Mouse (Mus musculus) left cerebral cortex, postnatal 25 days (tissue): ENCODE data around the gene Tekt1. TPM values are rescaled to one million over a fixed set of nuclear protein-coding genes. Genes with fewer than 3 reads are reported as not detected.
A peak's percentile ranks its signal among the peaks of the same experiment; 100 is the strongest.
"Not testable (repeated sequence)": the region's sequence is repeated elsewhere in the genome, so short reads cannot be mapped to it uniquely, and the experiment has no call there.

ENCODE experiments used
- DNase-seq, 2 experiments: peaks; one replicate each; pipeline ENCODE4 v3.0.0; 2022; ENCODE audit warnings: low spot score in 2 of 2, mixed read lengths in 1 of 2
- intact Hi-C: fragments of 180-260 bp; cut with DNase I; formaldehyde crosslinking; loops from one replicate; pipeline ENCODE4 v1.15.1; 2025
- total RNA-seq, 2 experiments: library from RNA; stranded (reverse); gene quantifications; 2 replicates each; pipeline ENCODE4 v1.2.3; 2021

Gene Tekt1
- total RNA-seq, 2 experiments from 2014 or later = 2.1 to 2.6 TPM

DNA sequence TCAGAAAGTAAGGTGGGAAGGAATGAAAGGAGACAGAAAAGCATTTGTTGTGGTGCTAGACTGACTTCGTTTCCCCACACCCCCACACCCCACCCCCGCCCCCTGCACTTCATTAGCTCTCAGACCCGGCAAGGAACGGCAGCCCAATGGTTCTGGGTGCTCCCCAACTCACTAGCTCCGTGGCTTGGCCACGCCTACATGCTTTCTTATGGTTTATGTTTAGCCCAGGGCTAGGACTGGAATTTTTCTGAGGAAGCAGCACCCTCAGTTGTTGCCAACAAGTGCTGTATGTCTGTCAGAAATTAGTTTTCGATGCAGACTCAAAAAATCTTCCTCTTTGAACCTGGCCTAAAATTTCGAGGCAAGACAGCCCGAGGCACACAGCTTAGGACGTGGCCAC lies 13.7 kb downstream of the Tekt1 start:
- intact Hi-C loops = no loop called here
- peak in 1 of 2 experiments; percentile 54 for DNase-seq

DNA sequence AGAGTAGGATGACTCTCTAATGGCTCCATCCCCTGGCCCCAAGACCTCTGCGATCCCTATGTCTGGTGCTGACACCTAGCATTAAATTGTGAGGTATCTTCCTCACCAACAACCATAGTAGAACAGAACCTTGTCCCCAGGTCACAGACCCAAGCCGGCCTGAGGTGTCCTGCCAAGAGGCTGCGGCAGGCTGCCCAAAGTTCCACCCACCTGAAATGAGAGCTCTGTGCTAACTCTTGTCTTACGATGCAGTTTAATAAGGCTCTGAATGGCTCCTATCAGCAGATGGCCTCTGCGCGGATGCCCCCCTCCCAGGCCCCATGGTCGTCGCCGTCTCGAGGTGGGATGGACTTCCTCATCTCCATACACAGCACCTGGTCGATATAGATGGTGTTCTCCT lies 17.8 kb downstream of the Tekt1 start:
- intact Hi-C loops = loop anchor here (5.0 kb wide), 2 partner anchors 122 to 218 kb away; no protein-coding TSS in a partner anchor
- DNase-seq = no peak

DNA sequence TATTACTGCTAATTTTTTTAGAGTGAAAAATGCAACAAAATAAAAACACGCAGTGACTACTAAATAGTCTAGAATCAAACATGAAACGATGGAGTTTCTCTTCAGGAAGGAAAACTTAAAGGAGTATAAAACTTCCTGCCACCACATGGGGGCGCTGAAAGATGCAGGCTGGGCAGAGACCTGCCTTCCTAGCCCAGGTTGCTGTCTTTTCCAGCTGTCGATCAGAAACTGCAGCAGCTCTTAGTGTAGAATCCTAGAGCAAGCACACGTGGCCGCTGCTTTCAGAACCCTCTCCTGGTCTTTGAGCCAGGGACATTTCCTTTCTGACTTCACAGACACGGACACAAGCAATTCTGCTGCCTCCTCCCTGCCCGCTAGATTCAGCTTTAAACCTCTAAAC lies 18.3 kb downstream of the Tekt1 start:
- DNase-seq = peak; percentile 42 to 51
- intact Hi-C loops = loop anchor here (1.0 to 5.0 kb wide), 3 partner anchors 85 to 218 kb away; no protein-coding TSS in a partner anchor

DNA sequence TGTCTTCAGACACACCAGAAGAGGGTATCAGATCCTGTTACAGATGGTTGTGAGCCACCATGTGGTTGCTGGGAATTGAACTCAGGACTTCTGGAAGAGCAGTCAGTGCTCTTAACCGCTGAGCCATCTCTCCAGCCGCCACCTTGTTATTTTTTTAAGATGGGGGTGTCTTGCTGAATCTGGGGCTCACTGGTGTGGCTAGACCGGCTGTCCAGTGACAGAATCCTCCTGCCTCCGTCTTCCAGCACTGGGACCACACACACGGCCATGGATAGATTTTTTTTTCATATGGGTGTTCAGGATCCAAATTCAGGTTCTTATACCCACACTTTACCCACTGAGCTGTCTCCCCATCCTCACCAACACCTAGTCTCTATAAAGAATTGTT lies 19.0 kb downstream of the Tekt1 start:
- intact Hi-C loops = loop anchor here (1.0 to 5.0 kb wide), 3 partner anchors 86 to 219 kb away; no protein-coding TSS in a partner anchor
- DNase-seq = not testable (repeated sequence)

DNA sequence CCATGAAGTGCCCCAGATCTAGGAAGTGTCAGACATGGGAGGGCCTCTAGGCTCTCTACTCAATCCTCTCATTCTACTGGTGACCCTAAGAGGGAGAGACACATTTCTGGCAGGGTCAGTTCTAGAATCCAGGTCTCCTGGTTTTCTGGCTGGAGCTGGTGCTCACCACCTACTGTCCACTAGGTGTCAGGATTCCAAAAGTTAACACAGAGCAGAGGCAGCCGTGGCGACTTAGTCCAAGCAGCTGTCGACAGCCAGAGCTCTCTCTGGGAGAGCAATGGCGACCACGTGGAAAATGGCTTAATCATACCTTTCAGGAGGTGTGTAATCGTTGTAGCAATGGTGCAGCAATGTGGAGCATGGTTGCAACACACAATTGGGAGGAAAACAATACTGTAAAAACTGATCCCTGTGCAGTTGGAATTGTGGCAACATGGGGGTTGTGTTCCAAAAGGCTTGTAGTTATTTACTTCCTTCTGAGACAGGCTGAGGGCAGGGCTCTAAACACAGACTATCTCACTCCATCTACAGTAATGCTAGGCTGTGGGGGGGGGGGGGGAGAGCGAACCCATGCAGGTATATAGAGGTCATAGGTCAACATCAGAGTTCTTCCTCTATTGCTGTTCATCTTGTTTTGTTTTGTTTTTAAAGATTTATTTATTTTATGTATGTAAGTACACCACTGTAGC lies 19.5 kb downstream of the Tekt1 start:
- intact Hi-C loops = loop anchor here (1.0 to 5.0 kb wide), 3 partner anchors 87 to 220 kb away; no protein-coding TSS in a partner anchor
- peak; percentile 74 to 75 for DNase-seq

DNA sequence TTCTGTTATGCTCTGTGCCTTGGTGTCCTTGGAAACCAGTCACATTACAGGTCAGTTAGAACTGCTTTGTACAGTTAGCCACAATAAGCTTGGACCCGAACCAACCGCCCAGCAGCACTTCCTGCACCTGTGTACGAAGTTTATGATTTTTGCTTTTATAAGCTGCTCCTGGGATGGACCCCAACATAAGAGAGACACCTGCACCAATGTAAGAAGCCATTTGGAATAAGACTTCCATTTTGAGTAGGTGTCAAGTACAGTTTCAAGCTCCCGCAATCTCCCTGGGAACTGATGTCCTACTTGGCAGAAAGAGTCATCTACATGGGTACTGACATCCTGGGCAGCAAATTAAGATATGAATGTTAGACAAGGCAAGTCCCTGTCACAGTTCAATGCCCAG lies 22.5 kb downstream of the Tekt1 start:
- intact Hi-C loops = loop anchor here (5.0 kb wide), 2 partner anchors 117 to 223 kb away; no protein-coding TSS in a partner anchor
- DNase-seq = no peak

DNA sequence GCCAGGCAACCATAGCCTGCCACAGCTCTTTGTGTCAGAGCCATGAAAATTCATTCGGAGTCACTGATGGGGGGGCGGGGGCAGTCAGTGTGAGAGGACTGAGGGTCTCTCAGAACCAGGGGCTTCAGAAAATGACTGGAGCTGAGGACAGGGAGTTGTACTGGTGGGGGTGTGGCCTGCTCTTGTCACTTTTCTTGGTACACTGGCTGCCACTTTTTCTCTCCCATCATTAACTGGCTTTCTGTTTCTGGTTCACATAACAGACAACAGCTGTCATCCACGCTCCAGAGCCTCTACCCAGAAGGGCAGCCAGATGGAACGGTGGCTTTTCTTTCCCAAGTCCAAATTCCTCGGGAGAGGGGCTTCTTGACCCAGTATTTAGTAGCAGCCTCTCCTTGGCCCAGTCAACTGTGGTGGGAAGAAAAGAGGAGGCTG lies 23.8 kb downstream of the Tekt1 start:
- DNase-seq = no peak
- intact Hi-C loops = no loop called here

DNA sequence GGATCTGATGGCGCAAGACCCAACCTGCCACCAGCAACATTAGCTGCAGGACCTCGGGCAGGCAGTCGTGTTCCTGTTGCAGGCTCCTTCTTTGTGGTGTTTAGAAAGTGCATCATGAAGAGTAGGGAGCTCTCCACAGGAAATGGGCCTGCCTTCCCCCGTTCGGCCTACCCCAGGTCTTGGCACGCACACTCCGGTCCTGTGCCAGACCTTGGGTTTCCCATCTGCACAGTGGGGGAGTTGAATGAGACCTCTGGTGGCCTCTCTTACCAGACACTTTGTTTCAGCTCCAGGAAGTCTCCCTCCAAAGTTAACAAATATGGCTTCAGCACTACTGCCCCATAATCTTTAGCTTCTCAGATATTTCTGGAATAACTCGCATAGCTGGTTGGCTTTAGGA lies 25.5 kb downstream of the Tekt1 start:
- no peak for DNase-seq
- intact Hi-C loops = no loop called here

DNA sequence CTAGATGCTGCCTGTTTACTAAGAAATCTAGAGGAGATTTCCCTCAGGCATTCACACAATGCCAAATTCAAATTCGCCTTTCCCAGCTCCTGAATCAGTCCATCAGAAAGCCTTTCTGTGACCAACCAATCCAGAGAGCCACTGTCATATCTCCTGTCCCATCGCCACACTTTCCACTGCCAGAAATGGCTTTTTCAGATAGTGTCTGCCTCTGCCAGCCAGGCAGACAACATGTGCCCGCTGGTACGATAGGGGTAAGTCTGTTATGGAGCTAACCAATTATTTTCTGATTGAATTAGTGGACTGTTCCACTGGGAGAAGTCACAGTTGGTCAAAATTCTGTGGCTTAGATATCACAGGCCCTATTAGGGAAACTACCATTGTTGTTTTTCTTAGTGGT lies 27.6 kb downstream of the Tekt1 start:
- no peak for DNase-seq
- intact Hi-C loops = no loop called here

DNA sequence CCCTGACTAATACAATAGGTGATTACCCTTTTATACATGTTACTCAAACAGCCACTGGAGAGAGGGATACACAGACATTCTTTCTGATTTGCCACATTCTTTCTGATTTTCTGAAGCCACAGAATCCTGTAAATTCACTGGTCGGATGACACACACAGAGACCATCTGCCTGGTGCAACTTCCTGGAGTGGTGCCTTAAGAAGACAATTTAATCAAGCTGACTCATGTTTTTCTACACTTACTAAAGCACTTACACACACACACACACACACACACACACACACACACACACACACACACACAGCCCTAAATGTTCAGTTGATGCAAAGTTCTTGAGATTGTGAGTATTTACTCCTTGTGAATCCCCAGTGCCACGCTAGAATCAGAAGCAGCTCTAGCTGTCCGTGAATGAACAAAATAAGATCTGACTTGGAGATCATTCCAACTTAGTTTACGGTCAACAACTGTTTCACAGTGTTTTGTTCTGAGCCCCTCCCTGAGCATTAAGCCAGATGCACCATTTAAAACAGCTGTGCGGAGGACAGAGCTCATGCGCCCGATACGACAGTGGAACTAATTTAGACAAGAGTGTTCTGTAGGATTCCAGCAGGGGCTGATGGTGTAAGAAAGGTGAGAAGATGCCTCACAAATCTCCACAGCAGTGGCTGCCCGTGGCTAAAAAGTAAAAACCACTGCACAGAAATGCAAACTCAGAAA lies 29.1 kb downstream of the Tekt1 start:
- DNase-seq = peak; percentile 32 to 89
- intact Hi-C loops = no loop called here

DNA sequence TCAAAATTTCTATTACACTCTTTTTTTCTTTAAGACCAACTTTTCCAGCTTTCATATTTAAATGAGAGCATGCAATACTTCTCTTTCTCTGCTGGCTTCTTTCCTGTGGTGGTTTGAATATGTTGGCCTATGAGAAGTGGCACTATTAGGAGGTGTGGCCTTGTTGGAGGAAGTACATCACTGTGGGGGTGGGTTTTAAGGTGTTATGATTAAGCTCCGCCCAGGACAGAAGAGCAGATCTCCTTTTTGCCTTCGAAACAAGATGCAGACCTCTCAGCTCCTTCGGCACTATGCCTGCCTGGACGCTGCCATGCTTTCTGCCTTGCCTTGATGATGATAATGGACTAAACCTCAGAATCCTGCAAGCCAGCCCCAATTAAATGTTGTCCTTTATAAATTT lies 36.5 kb downstream of the Tekt1 start:
- DNase-seq = no peak
- intact Hi-C loops = loop anchor here (2.0 kb wide), 1 partner anchor 101 kb away; no protein-coding TSS in a partner anchor

DNA sequence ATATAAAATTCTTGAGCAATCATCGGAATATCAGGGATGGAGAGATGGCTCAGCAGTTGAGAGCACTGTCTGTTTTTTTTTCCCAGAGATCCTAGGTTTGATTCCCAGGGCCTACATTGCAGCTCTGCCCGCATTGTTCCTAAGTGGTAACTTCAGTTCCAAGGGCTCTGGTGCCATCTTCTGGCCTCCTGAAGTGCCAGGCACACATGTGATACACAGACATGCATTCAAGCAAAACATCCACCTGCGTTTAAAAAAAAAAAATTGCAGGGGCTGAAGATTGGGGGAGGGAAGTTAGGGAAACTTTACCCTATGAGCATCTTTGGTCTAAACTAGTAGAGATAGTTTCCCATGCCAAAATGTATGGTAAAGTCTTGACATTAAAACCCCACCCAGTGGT lies 37.8 kb downstream of the Tekt1 start:
- DNase-seq = no peak
- intact Hi-C loops = loop anchor here (2.0 kb wide), 1 partner anchor 100 kb away; no protein-coding TSS in a partner anchor

DNA sequence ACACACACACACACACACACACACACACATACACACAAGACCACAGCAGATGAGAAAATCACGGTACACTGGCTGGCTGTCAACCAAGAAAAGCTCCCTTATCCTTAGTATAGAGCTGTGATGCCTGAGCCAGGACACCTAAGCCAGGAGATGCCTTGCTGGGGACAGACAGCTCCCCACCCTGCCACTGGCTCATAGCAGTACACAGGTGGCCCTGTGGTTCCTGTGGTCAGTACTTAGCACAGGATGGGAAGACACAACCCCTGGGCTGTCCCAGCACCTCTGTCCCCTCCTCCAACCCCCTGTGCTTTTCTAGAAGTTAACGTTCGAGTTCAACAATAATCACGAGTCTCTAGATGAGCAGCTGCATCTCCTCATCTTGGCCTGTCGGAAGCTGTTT lies 44.2 kb downstream of the Tekt1 start:
- intact Hi-C loops = no loop called here
- DNase-seq = no peak

DNA sequence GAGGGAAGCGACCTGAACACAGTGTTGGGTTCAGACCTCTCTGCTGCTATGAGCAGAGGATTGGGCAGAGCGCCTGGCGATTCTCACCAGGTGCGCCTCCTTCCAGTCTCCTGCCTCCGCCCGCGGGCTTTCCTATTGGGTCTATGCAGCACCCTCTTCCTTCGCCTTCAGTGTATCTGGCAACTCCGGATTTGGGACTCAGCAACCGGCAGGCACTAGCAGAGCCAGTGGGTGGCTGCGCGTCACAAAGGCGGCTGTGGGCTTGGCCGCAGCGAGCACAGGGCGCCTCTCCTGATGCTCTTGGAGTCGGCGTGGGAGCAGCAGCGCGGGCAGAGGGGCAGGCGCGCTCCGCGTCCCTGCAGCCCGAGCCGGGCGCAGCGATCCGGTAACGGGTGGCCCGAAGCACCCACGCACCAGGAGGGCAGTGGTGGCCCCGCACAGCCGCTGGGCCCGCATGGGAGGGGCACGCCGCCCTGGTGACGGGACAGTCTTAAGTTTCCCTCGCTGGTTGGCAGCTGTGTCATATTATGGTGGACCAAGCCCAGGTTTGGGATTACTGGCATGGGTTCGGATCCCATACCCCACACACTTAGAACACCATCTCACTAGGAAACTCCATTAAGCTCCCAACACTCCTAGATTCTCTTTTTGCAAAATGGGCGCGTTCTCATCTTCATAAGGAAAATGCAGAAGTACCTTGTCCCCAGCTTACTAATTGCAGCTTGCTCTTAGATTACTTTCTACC lies 47.9 kb downstream of the Tekt1 start, which contains the start of gene Fbxo39:
Fbxo39 (plus strand) TSS at position 294 of the 745 bp plus-strand sequence.
- DNase-seq = peak; percentile 37 to 81
- intact Hi-C loops = loop anchor here (5.0 kb wide), 1 partner anchor 47 kb away; the partner anchor contains the start of gene Slc13a5

DNA sequence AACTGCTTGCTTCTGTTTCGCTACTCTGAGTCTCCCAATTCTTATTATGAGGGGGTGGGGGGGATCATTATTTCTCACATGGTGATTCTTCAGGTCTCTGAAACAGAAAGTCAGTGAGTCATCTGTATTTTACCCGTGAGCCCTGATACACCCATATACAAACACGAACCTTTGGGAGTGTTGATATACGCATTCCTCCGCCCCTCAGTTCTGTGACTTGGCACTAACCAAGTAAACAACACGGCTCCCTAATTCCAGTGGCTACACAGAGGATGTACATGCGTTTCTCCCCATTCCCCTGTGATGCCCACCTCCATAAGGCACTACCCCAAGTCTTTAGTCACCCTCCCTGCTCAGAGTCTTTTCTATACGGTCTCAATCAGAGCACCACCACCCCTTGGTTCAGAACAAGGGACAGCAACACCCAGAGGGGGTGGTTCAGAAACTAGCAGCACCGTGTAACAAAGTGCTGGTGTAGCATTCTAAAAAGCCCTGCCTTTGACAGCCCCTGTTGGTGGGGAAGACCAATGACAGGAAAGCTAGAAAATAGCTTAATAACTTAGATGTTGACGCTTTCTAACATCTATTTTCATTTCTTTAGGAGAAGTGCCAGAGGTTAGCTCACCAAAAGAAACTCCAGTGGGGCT lies 50.8 kb downstream of the Tekt1 start:
- intact Hi-C loops = loop anchor here (5.0 kb wide), 1 partner anchor 44 kb away; the partner anchor contains the start of gene Slc13a5
- no peak for DNase-seq

DNA sequence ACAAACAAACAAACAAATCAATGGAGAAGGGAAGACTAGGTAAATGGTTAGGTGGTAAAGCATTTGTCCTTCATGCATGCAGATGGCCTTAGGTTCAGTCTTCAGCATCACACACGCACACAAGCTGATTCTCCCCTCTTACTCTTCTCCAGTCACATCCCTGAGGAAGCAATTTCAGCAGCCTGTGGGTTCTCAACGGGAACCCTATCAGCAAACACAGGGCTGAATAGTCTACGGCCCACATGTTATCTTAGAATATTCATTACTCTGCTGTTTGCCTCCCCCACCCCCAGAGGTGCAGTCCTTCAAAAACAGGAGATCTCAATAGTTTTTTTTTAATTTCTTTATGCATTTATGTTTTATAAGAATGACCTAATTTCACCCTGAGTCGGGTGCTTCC lies 51.8 kb downstream of the Tekt1 start:
- intact Hi-C loops = loop anchor here (5.0 kb wide), 1 partner anchor 43 kb away; the partner anchor contains the start of gene Slc13a5
- DNase-seq = no peak

DNA sequence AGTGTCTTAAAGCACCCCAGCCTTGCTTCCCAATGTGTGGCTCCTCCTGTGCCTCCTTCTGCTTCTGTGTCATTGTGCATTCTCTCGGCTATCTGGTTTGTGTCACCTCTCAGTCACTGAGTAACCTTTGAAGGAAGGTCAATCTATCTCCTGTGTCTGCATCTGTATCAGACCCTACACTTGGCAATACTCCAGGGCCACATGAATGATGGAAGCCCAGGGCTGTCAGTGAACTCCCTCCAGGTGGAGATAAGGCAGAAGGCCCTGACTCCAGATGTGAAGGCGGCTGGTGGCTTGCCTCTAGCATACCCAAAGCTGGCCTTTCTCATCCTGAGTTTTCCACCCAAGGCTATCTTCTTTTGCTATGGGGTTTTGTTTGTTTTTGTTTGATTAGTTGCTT lies 53.3 kb downstream of the Tekt1 start:
- no peak for DNase-seq
- intact Hi-C loops = no loop called here

DNA sequence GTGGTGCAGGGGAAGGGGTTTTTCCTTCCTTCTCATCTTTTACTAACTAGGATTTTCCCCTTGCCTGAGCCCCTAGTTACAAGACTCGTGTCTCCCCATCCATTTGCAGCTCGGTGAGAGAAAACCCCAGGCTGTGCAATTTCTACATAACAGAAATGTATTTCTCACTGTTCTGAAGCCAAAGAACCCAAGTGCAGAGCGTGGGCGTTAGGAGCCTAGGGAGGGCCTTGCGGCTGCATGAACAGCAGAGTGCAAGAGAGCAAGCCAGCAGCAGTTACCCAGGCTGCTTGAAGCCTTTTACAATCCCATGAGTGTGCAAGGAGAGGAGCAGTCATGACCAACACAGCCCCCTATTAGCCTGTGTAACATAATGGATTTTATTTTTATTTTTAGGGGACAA lies 54.8 kb downstream of the Tekt1 start:
- DNase-seq = peak; percentile 14 to 60
- intact Hi-C loops = no loop called here

DNA sequence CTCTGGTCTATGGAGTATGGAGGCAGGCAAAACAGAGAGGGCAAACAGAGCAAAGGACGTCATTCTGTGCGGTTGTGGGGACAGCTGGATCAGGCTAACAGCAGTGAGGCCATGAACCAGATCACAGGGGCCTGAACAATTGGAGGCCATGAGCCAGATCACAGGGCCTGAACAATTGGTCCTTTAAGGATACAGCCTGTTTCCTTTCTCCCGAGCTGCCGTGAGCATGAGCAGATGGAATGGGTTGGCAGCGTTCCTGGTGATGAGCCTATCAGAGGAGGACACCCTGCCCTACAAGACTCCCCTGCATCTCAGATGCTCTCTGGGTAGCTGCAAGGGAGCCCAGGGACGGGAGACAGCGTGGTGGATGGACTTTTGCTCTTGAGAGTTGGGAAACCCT lies 60.0 kb downstream of the Tekt1 start:
- intact Hi-C loops = no loop called here
- peak; percentile 50 to 80 for DNase-seq
